Mouse (Mus musculus) cerebellum, adult 2 months (tissue): ENCODE data around the gene Myrip.

Source experiments
- CTCF ChIP-seq: fragments of 200-500 bp; IDR thresholded peaks from 2 replicates; pipeline ENCODE4 v1.5.1; 2011; ENCODE audit warnings: low read depth, mild to moderate bottlenecking, control low read depth, low read length, moderate library complexity, borderline replicate concordance; ENCODE audit not compliant: insufficient read depth
- POLR2A ChIP-seq: fragments of 200-500 bp; IDR thresholded peaks from 2 replicates; pipeline ENCODE4 v1.6.1; 2011; ENCODE audit warnings: low read length, control low read depth, borderline replicate concordance; ENCODE audit not compliant: insufficient read depth

DNA sequence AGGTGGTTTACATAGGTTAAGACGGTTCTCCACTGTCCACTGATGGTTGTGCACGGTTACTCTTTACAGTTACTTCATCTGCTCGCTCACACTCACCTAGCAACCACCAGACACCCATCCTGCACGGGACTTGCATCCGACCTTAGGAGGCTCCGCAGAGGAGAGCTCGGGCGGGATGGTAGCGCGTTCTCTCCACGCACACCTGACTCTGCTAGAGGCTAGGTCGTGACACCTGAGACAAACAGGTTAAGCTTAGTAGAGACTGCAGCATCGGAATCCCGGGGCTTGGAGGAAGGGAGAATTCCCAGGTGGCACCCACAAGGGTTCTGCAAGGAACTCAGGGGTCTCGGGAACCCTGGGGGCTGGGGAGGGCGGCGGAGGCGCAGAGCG, 190.7 kb downstream of the Myrip start, which contains the start of gene Eif1b:
- no peak for TF ChIP-seq POLR2A
- no peak for TF ChIP-seq CTCF
